Mouse (Mus musculus) mesoderm, embryonic 11.5 days (tissue): ENCODE results near the gene Cd274.

Experiments
- DNase-seq: peaks from one replicate; pipeline ENCODE4 v3.0.0-alpha.2; 2012; ENCODE audit warnings: low read depth, low spot score

The Cd274 gene

GRCm38 (mm10) chr19:29364076-29364475, 3.2 kb upstream of the Cd274 start:
- no peak for DNase-seq

DNA sequence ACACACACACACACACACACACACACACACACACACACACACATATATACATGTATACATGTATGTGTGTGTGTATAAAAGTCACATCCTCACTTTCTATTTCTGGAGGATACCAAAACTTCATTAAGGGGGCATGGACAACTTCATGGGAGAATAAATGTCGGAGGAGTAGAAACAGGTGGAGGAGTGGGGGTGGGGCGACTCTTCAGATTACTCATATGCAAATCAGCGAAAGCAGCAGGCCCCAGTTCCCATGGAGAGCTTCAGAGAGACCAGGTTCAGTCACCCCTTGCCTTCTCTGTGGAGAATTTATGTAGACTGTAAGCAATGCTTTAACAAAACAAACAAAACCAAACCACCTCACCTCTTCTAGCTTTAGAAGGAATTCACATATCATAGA, 2.1 kb upstream of the Cd274 start:
- DNase-seq: no peak

GRCm38 (mm10) chr19:29366226-29366968, 858 bp upstream of the Cd274 start:
- DNase-seq: no peak

DNA sequence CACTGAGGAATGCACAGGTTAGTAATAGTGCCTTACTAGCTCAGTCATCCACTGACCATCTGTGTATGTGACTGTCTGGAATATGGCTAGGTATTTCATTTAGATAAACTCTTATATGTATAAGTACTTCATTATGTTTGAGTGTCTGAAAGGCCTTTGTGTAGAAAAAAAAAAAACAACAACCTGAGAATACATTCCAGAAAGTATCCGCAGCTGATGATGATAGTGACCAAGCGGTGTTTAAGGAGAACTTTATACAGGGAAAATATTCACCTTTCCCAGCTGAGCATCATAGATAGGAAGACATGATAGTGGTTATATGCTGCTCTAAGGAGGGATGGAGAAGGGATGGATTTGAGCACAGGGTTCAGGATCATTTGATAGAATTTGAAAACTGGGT, 786 bp downstream of the Cd274 start:
- DNase-seq: no peak

- DNase-seq: no peak
These were observed 1.5 kb downstream of the Cd274 start for GRCm38 (mm10) chr19:29368671-29369309.

DNA sequence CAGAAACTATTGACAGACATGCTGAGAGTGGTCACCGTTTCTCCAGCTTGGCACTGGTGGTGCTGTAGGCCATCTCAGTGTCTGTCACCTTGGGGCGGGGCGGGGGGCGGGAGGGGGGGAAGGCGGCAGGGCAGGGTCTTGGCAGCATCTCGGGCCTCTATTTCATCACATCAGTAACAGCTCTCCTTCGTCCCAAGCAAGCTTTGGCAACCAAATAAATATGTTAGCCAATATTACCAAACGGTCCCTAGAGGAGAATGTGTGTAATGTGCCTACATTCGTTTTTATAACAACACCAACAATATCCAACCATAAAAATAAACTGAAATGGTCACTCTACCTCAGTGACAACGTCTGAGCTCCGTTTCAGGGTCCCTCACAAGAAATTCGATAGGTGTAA, 2.9 kb downstream of the Cd274 start:
- no peak for DNase-seq

GRCm38 (mm10) chr19:29370545-29371283, 3.5 kb downstream of the Cd274 start:
- no peak for DNase-seq

DNA sequence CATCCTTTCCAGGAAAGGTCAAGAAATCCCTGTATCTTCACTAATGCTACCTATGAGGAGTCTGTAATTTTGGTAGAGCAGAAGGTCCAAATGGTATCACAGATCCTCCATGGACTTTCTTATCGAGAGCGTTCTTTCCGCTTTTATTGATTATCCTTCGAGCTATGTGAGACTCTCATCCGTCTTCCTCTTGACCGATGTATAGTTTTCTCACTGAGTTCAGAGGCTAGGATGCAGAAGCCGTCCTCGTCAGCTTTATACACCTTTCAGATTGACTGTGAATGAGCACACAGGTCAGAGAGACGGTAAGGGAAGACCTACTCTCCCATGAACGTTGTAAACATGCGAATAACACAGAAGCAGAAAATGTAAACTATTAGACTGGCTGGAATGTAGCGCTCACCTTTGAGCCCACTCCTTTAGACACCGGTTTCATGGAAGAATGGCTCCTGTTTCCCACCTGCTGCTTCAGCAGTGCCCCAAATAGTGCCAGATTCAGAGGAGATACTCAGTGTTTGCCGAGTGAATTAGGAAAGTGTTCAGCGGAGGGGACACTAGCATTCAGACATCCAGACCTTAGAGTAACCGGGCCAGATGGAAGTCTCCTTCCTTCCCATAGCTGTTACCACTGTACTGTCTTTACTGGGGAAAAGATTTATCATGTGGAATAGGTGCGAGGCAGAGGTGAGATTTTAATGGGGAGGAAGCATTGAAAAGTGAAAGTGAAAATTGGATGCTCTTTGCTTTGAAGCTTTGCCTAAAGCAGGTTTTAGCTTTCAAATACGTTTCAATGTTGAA, 4.2 kb downstream of the Cd274 start:
- no peak for DNase-seq

DNA sequence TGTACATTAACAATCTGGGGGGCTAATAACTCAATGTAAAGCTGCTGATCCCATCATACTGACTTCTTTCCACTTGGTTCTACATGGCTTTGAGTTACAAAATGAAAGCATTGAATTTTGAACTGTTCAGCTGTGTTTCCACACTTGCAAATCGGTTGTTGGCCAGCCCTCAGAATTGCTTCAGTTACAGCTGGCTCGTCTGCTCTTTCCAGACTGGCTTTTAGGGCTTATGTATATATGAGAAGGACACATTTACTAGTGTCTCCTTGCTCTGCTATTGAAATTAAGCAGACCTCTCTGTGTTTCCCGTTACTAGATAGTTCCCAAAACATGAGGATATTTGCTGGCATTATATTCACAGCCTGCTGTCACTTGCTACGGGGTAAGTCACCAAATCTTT, 4.9 kb downstream of the Cd274 start:
- no peak for DNase-seq

GRCm38 (mm10) chr19:29372621-29373020, 5.4 kb downstream of the Cd274 start:
- no peak for DNase-seq

GRCm38 (mm10) chr19:29373438-29373837, 6.2 kb downstream of the Cd274 start:
- no peak for DNase-seq

DNA sequence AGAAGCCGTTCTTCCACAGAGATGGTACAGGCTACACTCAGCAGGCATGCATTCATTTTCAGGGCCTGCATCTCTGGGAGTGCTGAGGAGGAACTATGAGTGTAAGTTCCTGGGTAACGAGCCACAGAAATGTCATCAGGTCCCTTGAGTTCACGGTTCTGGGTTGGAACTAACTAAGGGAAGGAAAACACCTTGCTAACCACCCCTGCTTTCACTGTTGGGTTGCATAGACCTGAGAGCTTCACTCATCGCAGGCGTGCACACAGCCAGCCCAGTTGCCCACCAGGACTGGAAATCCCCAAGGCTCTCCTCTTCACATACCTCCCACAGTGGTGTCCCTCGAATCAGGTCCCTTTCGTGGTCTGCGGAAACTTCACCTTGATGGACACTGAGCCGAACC, 7.7 kb downstream of the Cd274 start:
- DNase-seq: no peak

DNA sequence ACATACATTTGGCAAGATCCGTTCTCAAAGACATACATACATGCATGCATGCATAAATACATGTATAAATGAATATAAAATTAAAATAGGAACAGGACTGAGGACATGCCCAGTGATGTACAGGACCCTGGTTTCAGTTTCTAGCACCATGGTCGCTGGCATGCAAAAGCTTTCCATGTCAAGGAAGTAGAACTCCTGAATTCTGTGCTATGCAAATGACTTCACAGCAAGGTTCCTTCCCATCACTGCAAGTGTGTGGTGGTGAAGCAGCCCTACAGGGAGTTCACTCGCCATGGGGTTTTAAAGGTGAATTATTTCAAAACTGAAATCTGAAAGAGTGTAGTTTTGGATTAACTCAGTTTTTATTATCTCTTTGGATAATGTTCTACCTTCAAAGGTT, 9.1 kb downstream of the Cd274 start:
- DNase-seq: no peak

DNA sequence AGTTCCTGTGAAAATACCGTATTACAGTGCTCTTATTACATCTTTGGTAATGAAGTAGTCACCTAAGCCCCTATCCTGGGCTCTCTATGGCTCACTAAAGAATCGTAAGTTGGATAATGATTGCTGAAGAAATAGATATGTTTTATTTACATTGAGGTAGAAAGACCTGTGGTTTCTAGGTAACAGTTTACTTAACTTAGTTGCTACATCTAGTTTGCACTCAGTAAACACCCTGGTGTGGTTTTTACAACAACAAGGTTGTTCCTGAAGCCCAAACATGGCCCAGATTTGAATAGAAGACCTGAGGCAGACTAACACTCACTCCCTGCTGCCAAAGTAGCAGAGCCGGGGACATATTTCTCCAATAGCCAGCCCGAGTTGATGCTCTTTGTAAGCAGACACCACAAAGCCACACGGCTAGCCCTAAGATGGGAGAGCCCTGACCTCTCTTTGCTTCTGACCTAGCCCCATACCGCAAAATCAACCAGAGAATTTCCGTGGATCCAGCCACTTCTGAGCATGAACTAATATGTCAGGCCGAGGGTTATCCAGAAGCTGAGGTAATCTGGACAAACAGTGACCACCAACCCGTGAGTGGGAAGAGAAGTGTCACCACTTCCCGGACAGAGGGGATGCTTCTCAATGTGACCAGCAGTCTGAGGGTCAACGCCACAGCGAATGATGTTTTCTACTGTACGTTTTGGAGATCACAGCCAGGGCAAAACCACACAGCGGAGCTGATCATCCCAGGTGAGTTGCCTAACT, 12.8 kb downstream of the Cd274 start:
- no peak for DNase-seq

DNA sequence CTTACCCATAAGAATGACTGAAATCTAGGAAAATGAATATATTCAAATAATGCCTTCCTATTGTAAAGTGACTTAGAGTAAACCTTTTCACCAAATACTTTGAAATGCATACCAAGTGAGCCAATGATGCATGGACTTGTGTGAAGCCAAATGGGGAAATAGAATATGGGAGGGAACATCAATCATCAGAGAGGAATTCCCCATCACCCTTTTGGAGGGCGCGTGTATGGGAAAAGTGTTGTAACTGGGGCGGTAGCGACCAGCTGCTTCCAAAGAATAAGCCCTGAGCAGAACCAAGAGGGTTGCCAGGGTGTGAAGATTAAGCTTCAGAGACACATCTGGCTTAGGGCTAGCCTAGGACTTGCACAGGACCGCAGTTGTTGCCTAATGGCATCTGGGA, 16.1 kb downstream of the Cd274 start:
- DNase-seq: no peak

DNA sequence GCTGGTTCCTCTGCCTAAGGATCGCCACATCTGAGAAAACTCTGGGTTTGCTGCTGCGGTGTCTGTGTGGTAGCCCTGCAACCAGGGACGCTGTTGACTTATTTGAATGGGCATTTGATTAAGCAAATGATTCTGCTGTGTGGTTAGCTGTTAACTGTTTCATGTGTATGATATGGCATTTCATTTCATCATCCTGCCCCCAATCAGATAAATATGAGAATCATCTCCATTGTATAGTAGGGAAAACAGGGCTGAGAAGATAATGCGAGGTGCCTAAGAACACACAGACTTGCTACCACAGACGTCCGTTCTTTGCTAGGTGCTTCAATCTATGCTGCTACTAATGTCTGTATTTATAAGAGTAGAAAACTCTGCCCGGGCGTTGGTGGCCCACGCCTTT, 17.2 kb downstream of the Cd274 start:
- no peak for DNase-seq

GRCm38 (mm10) chr19:29384994-29385393, 17.7 kb downstream of the Cd274 start:
- DNase-seq: no peak

DNA sequence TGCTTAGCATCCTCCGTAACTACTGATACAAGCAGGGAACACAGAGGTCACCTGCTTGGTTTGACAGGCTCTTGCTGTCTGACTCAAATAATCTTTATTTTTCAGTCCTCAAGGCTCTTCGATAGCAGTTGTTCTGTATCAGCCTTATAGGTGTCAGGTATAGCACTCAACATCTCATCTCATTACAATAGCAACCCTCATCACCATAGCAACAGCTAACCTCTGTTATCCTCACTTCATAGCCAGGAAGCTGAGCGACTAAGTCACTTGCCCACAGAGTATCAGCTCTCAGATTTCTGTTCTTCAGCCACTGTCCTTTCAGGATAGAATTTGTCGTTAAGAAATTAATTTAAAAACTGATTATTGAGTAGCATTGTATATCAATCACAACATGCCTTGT, 18.6 kb downstream of the Cd274 start:
- DNase-seq: no peak

- DNase-seq: no peak
These were observed 21.6 kb downstream of the Cd274 start for GRCm38 (mm10) chr19:29388818-29389217.

GRCm38 (mm10) chr19:29390483-29390882, 23.2 kb downstream of the Cd274 start:
- DNase-seq: no peak

DNA sequence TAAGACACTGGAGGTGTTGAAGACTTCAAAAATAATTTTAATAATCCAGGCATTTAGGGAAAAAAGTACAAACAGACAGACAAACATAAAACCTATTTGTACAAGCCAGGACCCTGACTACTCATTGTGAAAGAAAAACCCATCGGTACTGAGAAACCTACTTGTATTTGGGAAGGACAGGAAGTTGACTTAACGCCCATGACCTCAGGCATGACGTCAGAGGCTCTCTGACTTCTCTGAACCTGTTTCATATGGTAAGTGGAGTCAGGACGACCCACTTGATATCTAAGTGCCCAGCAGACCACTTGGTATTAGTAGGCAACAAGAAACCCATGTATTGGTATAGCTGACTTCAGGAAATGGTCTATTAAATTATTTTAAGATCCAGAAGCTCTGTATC, 24.0 kb downstream of the Cd274 start:
- DNase-seq: no peak
